Mouse (Mus musculus): ENCODE measurements around the gene AY358078.
"Not testable (repeated sequence)": the region's sequence is repeated elsewhere in the genome, so short reads cannot be mapped to it uniquely, and the experiment has no call there.

The AY358078 gene

DNA sequence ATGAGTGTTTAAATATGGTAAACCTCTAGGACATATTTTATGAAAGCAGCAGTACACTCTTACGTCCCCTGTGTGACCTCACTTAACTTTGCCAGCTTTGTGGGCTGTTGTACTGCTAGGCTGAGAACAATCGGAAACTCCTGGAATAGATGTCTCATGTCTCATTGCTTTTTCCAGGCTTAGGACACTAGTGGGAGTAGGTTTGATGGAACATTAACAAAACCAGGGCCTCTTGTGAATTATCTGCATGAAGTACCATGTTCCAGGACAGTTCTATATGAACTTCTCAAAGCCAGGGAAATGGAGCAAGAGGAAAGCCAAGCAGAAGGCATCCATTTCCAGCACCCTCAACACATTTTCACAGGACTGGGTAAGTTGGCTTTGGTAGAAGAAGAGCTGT, at the start of gene AY358078:
Gene AY358078 (plus strand): TSS at position 301 of the 400 bp plus-strand sequence.
- DNase-seq (ENCODE audit: low spot score in 2 of 2): no peak

DNA sequence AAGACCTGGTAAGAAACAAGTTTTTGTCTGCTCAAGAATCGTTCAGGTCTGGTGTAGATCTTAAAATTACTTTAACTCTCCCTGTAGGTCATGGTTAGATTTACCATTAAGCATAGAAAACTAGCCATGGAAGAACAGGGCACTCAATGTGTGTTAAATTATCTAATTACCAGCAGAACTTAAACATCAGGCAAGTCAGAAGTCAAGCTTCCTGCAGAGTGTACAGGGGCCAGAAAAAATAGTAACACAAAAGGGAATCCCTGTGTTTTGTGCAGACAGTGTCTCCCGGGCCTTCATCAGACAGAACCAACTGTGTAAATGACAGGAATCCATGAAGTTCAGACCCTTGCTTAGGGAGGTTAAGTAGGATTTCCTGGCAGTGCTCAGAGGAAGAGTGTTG, 43.9 kb upstream of the AY358078 start:
- no peak for DNase-seq (ENCODE audit: low spot score in 2 of 2)

DNA sequence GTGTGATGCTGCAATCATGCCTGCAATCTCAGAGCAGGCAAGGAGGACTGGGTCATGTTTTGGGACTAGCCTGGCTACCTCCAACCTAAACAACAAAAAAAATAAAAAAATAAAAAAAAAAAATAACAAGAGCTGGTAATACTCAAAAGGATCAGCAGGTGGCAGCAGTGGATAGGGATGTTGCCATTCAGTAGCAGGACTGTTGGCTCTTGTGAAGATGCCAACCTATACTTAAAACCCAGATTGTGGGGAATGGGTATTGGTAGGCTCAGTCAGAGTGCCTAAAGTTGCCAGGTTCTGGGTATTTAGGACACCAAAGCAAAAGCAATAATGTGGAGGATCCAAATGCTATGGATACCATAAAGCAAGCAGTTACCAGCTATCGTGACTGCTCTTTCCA, 28.5 kb upstream of the AY358078 start:
- DNase-seq (ENCODE audit: low spot score in 2 of 2): not testable (repeated sequence)

DNA sequence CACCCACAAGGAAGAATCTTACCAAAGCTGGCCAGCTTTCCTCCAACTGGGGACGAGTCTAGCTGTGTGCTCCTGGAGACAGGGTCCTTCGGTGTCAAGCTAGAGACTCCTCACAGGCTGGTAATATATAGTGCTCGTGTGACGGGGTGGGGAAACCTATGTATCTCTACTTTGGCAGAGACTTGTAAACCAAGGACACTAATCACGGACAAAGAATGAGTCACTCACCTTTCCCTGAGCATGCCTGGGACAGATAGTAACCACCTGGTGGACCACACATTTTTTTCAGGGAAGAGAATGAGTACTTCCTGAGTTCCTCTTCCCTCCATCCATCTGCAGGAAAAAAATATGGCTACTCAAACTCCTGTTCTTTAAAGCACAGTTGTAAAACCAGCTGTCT, 26.4 kb upstream of the AY358078 start, which contains the start of gene Ang4:
Gene Ang4 (minus strand): TSS at position 101 of the 400 bp plus-strand sequence.
- DNase-seq (ENCODE audit: low spot score in 2 of 2): no peak

DNA sequence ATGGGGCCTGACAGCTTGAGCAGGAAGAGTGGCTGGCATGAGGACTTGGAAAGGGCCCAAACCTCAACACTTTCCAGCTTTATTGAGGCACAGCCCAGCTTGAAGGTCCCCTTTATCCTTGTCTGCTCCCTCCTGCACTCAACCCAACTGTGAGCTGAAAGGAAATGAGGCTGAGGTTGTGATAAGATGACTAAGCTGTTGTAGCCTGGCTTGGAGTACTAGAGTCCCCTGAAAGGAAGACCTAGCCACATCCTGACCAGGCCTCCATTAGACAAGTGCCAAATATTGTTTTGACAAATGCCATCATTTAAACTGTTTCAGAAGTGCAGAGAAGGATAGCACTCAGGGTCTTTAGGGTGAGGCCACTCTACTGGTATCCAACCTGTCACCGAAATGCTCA, 22.1 kb upstream of the AY358078 start:
- no peak for DNase-seq (ENCODE audit: low spot score in 2 of 2)

DNA sequence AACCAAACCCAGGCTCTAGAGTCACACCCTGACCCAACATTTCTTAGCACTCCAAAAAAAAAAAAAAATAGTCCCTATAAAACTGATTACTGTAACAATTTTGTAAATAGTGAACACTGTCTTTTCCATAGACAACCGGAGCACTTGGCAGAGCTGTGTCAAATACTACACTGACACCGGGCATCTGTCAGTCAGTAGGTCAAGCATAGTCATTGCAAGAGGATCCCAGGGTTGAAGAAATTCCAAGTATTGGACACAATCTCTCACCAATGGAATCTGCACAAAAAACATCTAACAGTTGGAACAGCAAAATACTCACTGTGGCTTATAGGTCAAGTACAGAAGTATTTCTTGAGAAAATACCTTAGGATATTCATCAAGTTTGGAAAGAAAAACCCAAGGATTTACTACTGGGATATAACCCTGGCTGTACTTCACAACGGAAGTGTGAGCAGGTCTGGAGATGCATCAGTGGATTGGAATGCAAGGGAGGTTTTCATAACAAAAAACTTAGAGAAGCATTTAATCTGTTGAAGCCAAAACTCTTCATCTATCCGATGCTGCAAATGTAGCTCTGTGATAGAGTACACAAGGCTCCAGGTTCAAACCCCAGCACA, 20.9 kb upstream of the AY358078 start:
- DNase-seq (ENCODE audit: low spot score in 2 of 2): no peak

DNA sequence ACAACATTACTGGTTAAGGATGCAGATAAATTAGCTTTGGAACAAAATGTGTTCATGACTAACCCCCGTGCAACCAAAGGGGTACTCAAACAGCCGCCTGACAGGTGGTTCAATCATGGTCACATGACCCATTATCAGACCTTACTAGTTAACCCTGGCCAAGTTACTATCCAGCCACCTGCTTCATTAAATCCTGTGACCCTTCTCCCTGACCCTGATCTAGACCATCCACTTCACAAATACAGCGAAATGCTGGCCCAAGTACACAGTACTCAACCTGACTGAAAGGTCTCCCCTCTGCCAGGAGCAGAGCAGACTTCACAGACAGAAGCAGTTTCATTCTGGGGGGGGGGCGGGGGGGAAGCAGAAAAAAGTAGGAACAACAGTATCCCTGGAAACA, 13.5 kb upstream of the AY358078 start:
- DNase-seq (ENCODE audit: low spot score in 2 of 2): no peak

DNA sequence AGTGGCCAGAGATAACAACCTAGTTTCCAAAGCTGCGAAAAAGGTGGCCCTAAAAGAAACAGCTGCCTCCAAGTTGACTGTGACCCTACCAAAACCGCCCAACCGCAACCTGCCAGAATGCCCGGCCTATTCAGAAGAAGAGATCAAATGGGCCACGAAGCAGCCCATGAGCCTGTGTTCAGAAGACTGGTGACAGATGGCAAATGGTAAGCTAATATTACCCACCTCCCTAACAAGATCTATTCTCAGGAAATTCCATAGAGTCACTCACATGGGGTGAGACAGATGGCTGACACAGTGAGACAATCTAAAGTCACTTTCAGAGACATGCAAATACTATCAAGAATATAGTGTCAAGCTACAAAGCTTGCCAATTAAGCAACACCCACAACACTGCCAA, 12.8 kb upstream of the AY358078 start:
- DNase-seq (ENCODE audit: low spot score in 2 of 2): no peak

DNA sequence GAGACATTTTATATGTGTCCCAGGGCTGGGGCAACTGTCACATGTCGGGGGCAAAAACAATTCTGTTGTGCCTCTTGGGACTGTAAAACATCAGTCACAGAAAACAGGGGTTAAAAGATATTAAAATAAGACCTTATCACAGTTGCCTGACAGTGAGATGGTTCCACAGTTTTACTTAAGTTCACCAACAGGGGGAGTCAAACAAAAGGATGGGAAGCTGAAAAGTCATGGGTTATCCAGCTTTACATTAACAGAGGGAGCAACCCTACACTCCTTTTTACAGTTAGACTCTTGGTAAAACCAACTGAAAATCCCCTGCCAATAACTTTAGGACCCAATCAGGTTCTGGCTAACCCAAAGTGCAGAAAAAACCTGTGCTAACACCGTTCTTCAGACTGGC, 10.7 kb upstream of the AY358078 start:
- DNase-seq (ENCODE audit: low spot score in 2 of 2): no peak

DNA sequence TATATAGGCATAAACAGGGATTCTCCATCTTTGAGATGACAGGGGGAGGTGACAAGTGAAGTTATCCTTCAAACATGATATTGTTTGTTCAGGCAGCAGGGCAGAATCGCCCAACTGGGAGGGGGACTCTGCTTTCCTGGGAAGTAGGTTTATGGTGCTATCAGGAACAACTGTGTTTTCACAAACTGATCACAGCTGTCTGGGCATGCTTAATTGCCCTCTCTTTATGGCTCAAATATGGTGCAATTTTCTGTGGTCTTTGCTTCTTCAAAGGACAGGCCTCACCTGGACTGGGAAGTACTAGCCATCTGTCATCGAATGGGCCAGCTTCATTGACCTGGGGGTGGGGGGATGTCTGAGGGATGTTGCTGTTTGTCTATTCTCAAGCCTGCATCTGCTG, 5.7 kb upstream of the AY358078 start:
- no peak for DNase-seq (ENCODE audit: low spot score in 2 of 2)

DNA sequence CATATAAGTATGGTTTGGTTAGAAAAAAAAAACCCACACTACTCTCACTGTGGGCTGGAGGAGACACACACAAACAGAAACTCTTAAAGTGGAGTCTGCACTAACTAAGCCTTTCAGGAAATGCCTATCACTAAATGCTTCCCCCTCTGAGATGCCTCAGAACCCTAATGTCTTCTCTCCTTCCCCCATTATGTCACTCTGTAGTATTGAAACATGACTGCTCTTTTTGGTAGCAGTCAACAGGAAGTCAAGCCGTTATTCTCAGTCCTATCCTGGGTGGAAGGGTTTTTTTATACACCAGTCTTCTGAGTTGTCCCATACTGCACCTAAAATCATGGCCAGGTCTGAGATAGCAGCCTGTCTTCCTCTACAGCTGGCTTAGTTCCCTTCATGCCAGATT, 26.8 kb downstream of the AY358078 start:
- no peak for DNase-seq (ENCODE audit: low spot score in 2 of 2)

DNA sequence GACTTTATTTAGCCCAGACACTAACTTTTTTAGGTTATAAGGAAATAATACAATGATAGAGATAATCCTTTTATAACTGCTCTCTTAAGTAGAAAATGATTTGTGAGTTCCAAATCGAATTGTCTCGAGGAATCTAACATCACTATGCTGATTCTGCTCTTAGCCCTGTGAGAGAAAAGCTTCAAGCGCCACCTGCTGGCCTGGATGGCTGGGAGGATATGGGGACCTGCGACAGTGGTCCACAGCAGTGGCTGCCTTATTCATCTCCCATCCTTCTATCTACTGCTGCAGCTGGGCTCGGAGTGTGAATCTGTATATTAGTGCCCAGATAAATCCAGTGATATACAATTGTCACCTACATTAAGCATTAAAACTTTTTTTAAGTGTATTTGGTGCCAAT, 28.0 kb downstream of the AY358078 start:
- DNase-seq (ENCODE audit: low spot score in 2 of 2): peak; percentile 23 to 35

DNA sequence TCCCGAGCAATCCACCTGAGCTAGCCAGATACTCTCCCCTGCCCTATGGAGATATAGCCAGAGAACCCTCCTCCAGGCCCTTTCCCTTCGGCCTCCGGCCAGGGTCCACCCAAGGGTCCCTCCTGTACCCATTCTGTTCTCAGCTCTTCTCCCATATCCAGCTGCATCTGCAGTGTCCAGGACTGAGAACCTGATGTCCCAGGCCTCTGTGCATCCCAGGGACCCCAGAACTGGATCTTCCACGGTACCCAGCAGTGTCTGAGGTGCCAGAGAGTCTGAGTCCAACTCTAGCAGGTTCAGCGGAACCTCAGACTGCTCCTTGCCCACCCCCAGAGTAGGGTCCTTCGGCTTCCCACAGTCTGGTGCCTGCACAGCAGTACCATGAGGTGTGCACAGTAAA, 29.3 kb downstream of the AY358078 start:
- no peak for DNase-seq (ENCODE audit: low spot score in 2 of 2)

DNA sequence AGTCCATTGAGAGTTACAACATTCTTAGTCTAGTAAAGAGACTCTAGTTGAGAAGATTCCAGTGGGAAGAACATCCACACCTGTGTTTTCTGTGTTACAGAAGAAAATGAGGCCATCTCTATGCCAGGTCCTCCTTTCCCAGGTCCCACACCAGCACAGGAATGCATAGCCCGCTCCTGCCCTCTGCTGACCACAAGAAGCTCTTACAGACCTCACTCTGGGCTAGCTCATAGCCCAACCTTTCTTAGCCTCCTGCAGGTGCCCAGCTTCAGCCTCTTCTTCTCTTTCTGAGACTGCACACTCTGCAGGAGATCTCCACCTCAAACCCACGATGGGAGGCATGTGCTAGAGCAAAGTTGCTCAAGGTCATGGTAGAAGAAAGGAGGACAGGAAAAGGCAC, 38.6 kb downstream of the AY358078 start:
- DNase-seq (ENCODE audit: low spot score in 2 of 2): peak in 1 of 2 experiments; percentile 20

DNA sequence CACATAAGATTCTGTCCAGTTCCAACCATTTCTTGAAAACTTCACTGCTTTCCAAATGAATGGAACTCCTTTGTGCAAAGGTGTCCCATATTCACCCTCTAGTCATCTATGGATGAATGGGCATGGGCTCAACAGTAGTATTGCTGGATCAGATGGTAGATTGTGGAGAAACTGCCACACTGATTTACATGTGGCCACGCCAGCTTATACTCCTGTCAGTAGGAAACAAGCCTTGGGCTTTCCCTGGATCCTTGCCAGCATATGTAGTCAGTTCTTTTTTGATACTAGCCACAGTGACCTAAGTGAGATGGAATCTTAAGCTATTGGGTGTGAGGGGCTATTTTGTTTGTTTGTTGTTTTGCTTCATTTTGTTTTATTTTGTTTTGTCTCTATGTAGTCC, 42.4 kb downstream of the AY358078 start:
- DNase-seq (ENCODE audit: low spot score in 2 of 2): no peak

DNA sequence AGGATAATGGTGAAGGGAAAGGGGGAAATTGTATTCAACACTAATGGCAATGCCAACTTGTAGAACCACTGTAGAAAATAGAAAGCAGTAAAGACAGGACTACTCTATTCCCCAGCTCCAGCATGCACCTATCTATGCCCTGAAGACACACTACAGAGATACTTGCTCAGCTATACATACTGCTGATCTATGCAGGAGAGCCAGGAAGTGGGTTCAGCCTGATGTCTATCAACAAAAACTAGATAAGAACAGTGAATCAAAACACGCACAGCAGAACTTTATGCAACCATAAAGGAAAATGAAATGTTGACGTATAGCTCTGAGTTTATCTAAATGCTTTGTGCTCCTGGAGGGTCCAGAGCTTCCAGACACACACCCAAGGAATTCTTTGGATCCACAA, 42.9 kb downstream of the AY358078 start:
- no peak for DNase-seq (ENCODE audit: low spot score in 2 of 2)

DNA sequence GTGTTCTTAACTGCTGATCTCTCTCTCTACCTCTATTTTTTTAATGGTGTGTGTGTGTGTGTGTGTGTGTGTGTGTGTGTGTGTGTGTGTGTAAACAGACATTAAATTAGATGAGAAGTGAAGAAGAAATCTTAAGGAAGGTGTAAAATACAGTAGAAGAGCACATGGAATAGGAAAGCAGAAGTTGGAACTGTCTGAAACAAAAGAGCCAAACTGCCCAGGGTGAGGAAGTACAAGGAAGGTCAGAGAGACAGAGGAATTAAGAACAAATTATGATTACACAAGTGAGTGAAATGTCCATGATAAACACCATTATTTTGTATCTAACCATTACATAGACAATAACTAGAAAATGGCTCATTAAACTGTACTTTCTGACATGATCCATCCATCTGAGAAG, 44.0 kb downstream of the AY358078 start:
- no peak for DNase-seq (ENCODE audit: low spot score in 2 of 2)

DNA sequence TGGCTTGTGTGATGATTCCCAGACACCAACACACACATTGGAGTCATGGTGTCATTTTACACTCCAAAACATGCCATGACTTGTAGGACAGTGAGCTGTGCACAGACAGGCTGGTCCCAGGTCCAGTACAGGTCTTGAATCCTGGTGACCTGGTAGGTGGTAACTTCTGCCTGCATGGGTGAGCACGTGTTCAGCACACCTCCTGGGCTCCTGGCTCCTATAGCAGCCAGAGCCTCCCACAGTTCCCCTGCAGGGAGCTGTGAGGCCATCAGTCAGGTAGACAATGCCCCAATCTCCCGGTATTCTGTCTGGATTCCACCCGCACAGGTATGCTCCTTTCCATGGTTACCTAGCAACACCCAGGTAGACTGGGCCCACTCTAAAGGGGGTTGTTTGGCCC, 46.7 kb downstream of the AY358078 start:
- DNase-seq (ENCODE audit: low spot score in 2 of 2): no peak

DNA sequence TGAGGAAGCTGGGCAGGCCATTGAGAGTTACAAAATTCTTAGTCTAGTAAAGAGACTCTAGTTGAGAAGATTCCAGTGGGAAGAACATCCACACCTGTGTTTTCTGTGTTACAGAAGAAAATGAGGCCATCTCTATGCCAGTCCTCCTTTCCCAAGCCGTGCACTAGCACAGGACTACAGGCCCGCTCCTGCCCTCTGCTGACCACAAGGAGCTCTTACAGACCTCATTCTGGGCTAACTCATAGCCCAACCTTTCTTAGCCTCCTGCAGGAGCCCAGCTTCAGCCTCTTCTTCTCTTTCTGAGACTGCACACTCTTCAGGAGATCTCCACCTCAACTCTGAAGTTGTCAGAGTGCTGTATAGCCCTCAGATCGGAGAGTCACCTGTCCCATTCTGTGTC, 51.2 kb downstream of the AY358078 start:
- DNase-seq (ENCODE audit: low spot score in 2 of 2): not testable (repeated sequence)

DNA sequence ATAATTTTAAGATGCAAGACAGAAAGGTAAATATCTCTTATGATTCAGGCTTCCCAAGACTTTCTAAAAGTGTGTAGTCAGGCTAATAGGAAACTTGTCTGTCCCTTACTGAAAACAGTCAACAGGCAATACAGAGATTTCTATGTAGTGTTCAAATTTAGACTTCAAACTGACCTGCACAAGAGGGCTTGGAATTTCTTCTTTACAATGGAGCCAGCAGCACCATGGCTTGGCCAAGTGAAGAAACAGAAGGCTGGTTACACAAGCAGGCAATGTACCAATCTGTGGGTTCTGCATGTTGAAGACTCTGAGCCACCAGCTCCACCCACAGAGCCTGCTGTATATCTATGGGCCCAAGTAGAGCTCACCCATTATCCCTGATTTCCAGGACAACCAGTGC, 53.6 kb downstream of the AY358078 start, which contains the start of gene Ear6:
Gene Ear6 (plus strand): TSS at position 301 of the 400 bp plus-strand sequence.
- no peak for DNase-seq (ENCODE audit: low spot score in 2 of 2)

DNA sequence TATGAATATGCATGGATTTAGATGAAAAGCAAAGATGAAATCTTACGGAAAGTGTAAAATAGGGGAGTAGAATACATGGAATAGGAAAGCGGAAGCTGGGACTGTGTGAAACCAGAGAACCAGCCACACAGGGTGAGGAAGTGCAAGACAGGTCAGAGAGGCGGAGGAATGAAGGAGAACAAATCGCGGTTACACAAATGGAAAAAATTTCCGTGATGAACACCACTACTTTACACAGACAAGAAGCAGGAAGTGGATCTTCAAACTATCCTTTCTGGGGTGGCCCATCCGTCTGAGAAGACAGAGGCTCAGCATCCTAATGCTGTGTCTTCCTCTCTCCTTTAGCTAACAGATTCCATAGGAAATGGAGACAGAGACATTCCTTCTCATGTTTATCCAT, 55.4 kb downstream of the AY358078 start:
- not testable (repeated sequence) for DNase-seq (ENCODE audit: low spot score in 2 of 2)

DNA sequence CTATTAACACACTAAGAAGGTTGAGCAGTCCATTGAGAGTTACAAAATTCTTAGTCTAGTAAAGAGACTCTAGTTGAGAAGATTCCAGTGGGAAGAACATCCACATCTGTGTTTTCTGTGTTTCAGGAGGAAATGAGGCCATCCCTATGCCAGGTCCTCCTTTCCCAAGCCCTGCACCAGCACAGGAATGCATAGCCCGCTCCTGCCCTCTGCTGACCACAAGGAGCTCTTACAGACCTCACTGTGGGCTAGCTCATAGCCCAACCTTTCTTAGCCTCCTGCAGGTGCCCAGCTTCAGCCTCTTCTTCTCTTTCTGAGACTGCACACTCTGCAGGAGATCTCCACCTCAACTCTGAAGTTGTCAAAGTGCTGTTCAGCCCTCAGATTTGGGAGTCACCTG, 63.8 kb downstream of the AY358078 start:
- DNase-seq (ENCODE audit: low spot score in 2 of 2): not testable (repeated sequence)

DNA sequence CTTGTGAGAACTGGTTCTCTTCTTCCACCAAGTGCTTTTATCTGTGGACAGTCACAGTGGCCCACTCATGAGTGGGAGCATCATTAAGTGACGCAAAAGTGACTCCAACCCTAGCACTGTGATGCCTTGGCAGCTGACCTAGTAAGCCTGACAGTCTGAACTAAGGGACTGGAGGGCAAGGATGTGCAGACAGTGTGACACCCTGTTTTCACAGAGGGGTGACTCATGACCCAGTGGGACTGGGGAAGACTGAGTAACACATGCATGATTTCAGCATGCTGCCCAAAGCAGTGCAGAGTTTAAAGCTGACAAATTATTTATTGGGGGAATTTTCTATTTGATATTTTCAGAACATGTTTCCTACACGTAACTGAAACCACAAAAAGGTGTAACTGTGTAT, 70.9 kb downstream of the AY358078 start:
- DNase-seq (ENCODE audit: low spot score in 2 of 2): no peak

DNA sequence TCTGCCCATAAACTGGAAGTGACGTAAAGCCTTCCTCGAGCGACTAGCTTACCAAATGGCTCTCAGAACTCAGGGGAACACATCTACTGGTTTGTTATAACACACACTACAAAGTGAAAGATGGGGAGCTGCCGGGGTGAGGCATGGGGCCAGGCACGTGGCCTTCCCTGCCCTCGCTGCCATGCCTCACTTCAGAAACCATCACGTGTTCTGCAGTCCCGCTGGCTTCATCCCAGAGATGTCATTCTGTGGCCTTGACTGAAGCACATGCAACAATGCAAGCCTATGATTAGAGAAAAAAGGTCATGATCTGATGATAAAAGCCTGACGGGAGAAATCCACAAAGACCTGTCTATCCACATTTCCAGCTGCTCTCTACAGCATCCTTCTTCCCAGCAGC, 71.9 kb downstream of the AY358078 start:
- no peak for DNase-seq (ENCODE audit: low spot score in 2 of 2)
